Mouse (Mus musculus): ENCODE data around the gene Dlk1. TPM values are rescaled to one million over a fixed set of nuclear protein-coding genes. Genes with fewer than 3 reads are reported as not detected.
"Not testable (repeated sequence)": the region's sequence is repeated elsewhere in the genome, so short reads cannot be mapped to it uniquely, and the experiment has no call there.

Dlk1 gene
- polyA plus RNA-seq, 1 experiment: 1.5 TPM

DNA sequence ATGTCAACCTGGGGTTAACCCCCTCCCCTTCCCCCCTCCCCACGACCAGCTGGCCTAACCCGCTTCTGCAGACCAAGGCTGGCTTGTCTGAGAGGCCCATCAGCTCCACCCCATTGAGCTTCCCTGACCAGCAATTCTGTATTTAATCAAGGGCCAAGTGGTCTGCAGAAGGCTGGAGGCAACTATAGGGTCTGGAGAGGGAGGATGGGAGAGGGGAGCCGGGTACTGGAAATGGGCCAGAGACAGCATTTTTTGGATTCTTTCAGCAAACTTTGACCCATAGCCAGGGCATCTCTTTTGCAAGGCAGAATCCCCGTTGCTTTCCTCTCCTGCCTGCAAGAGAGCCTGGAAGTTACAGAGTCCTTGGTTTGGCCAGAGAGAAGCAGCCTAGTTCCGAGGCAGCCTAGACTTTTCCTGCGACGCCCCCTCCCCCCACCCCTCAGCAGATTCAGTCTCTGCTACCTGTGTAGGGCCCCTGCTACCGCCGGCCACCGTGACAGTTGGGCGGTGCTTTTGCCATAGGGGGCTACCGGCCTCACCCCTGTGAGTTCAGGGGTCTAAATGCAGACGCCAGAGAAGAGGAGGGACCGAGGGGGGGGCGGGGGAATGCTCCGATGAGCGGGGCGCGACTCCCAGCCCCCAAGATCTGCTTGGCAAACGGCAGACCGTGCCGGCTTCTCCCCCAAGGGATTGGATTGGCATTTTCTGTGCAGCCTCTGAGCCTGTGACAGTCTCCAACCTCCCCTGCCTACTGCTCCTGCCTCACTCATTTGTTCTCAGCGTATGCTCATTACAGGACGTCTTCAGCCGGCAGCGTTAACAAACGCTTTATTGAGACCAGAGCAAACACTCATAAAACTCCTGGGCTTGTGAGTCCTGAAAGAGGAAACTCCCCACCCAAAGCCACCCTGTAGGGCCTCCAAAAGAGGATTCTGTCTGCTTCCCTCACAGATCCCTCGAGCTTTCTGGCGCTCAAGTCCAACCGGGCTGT, 2.9 kb upstream of the Dlk1 start:
- no peak overlapping the region for H3K27ac ChIP-seq (replicated peaks; ENCODE audit: low read depth, low read length)
- H3K4me1 ChIP-seq (ENCODE audit: control insufficient read depth, insufficient read depth, insufficient read length, low read length): no peaks in the 10 kb centered on the region
- no peak overlapping the region for H3K4me3 ChIP-seq (ENCODE audit: insufficient read depth, low read depth, low read length)

DNA sequence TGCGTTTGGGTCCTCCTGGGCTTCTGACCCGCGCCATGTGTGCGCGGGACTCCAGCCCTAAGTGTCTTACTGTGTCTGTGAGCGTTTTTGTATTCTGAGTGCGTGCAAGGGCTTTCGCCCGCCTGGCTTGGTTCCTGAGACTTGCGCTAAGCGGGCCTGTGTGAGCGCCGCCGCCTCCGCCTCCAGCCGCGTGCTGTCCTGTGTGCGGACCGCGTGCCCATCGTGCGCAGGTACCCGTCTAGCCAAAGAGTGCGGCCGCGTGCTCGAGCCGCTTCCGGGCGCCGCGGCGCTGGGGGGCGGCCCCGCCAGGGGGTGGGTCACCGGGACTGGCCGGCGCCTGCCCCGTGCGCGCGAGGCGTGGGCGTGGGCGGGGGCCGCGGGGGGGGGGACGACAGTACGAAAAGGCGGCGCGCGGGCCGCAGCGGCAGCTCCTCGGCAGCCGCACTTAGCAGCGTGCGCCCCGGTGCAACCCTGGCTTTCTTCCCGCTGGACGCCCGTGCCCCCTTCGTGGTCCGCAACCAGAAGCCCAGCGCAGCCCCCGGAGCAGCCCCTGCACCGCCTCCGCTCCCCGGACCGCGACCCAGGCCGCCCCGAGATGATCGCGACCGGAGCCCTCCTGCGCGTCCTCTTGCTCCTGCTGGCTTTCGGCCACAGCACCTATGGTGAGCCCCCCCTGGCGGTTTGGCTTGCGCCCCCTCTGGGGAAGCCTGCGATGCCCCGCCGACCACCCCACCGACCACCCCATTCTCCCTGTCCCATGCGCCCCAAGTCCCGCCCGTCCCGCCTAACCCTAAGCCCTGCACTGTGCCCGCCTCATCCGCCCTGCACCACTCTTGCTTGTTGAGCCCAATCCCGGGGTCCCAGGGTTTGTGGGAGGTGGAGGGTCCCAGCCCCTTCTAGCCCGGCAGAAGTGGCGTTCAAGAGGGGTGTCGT, 708 bp downstream of the Dlk1 start:
- Histone ChIP-seq H3K27ac (replicated peaks; ENCODE audit: low read depth, low read length) (no peak overlapping the region), H3K4me1 (ENCODE audit: control insufficient read depth, insufficient read depth, insufficient read length, low read length) (no peaks in the 10 kb centered on the region), H3K4me3 (ENCODE audit: insufficient read depth, low read depth, low read length) (no peak overlapping the region)

DNA sequence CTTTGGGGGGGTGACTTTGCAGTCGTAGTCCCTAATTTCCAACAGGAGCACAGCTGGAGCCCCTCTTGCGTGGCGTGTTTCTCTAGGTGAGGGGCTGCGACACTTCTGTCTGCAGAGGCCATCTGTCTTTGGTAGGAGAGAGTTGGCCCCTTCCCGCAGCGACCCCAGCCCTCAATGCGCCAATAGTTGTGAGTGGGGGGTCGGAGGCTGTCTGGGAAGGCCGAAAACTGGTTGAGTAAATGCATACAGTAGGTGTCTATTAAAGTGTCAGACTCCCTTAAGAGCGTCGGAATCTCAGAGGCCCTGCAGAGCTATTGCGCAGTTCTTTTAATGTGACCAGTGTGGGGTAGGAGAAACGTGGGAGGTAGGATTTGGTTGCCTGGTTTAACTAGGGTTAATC, 1.5 kb downstream of the Dlk1 start:
- Histone ChIP-seq H3K4me3 (ENCODE audit: insufficient read depth, low read depth, low read length) (no peak overlapping the region), H3K27ac (replicated peaks; ENCODE audit: low read depth, low read length) (no peak overlapping the region), H3K4me1 (ENCODE audit: control insufficient read depth, insufficient read depth, insufficient read length, low read length) (no peaks in the 10 kb centered on the region)

- no peak overlapping the region for H3K27ac ChIP-seq (replicated peaks; ENCODE audit: low read depth, low read length)
- no peaks in the 10 kb centered on the region for H3K4me1 ChIP-seq (ENCODE audit: control insufficient read depth, insufficient read depth, insufficient read length, low read length)
- H3K4me3 ChIP-seq (ENCODE audit: insufficient read depth, low read depth, low read length): no peak overlapping the region
Observed at GRCm38 (mm10) chr12:109456531-109457202, 4.0 kb downstream of the Dlk1 start.

DNA sequence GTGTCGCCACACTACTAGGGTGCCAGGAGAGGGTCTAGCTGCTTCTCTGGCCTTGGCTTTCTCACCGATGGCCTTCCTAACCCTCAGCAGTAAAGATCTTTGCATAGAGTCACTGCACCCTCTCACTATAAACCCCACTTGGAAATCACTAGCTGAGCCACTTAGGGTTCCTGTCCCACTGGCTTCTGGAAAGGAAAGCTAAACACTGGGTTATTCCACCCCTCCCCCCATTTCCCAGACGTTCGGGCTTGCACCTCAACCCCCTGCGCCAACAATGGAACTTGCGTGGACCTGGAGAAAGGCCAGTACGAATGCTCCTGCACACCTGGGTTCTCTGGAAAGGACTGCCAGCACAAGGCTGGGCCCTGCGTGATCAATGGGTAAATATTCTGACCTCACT, 5.2 kb downstream of the Dlk1 start:
- Histone ChIP-seq H3K27ac (replicated peaks; ENCODE audit: low read depth, low read length) (no peak overlapping the region), H3K4me1 (ENCODE audit: control insufficient read depth, insufficient read depth, insufficient read length, low read length) (no peaks in the 10 kb centered on the region), H3K4me3 (ENCODE audit: insufficient read depth, low read depth, low read length) (no peak overlapping the region)

GRCm38 (mm10) chr12:109458896-109459295, 6.3 kb downstream of the Dlk1 start:
- H3K4me1 ChIP-seq (ENCODE audit: control insufficient read depth, insufficient read depth, insufficient read length, low read length): no peaks in the 10 kb centered on the region
- no peak overlapping the region for H3K4me3 ChIP-seq (ENCODE audit: insufficient read depth, low read depth, low read length)
- no peak overlapping the region for H3K27ac ChIP-seq (replicated peaks; ENCODE audit: low read depth, low read length)

DNA sequence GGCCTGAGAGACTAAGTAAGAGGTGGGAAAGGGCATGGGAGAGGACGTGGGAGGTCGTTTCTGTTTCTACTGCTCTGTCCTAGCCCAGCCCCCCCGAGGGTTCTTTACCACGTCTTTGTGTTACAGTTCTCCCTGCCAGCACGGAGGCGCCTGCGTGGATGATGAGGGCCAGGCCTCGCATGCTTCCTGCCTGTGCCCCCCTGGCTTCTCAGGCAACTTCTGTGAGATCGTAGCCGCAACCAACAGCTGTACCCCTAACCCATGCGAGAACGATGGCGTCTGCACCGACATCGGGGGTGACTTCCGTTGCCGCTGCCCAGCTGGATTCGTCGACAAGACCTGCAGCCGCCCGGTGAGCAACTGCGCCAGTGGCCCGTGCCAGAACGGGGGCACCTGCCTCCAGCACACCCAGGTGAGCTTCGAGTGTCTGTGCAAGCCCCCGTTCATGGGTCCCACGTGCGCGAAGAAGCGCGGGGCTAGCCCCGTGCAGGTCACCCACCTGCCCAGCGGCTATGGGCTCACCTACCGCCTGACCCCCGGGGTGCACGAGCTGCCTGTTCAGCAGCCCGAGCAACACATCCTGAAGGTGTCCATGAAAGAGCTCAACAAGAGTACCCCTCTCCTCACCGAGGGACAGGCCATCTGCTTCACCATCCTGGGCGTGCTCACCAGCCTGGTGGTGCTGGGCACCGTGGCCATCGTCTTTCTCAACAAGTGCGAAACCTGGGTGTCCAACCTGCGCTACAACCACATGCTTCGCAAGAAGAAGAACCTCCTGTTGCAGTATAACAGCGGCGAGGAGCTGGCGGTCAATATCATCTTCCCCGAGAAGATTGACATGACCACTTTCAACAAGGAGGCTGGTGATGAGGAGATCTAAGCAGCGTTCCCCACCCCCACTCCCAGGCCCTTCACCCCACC, 7.1 kb downstream of the Dlk1 start:
- no peak overlapping the region for H3K27ac ChIP-seq (replicated peaks; ENCODE audit: low read depth, low read length)
- no peaks in the 10 kb centered on the region for H3K4me1 ChIP-seq (ENCODE audit: control insufficient read depth, insufficient read depth, insufficient read length, low read length)
- H3K4me3 ChIP-seq (ENCODE audit: insufficient read depth, low read depth, low read length): no peak overlapping the region

DNA sequence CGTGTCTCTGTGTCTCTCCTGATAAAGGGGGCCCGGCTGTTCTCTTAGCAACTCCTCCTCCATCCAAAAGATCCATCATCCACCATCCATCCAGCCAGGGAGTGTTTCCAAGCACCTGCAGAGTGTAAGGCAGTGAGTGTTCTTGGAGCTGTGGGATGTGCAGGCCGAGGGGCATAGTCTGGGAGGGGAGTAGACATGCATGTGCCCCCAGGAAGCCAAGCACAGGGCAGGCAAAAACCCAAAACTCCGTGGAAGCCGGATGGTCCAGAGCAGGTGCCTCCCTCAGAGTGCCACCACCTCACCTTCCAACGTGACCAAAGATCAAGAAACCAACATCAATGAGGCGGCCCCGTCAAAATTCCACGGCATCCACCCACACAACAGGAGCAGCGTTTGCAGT, 10.0 kb downstream of the Dlk1 start:
- Histone ChIP-seq H3K4me1 (ENCODE audit: control insufficient read depth, insufficient read depth, insufficient read length, low read length) (no peaks in the 10 kb centered on the region), H3K4me3 (ENCODE audit: insufficient read depth, low read depth, low read length) (no peak overlapping the region), H3K27ac (replicated peaks; ENCODE audit: low read depth, low read length) (no peak overlapping the region)

DNA sequence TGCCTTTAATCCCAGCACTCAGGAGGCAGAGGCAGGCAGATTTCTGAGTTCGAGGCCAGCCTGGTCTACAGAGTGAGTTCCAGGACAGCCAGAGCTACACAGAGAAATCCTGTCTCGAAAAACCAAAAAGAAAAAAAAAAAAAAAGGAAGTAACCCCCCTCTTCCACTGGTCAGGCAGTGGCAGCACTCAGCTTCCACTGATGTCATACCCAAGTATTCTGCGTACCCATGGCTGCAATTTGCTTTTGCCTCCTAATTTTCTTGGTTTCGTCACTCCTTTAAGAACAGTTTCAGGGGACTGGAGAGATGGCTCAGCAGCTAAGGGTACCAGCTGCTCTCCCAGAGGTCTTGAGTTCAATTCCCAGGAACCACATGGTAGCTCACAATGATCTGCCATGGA, 14.8 kb downstream of the Dlk1 start:
- H3K27ac ChIP-seq (replicated peaks; ENCODE audit: low read depth, low read length); H3K4me3 ChIP-seq (ENCODE audit: insufficient read depth, low read depth, low read length); H3K4me1 ChIP-seq (ENCODE audit: control insufficient read depth, insufficient read depth, insufficient read length, low read length): not testable (repeated sequence)

GRCm38 (mm10) chr12:109469793-109470192, 17.2 kb downstream of the Dlk1 start:
- H3K4me1 ChIP-seq (ENCODE audit: control insufficient read depth, insufficient read depth, insufficient read length, low read length): no peaks in the 10 kb centered on the region
- H3K27ac ChIP-seq (replicated peaks; ENCODE audit: low read depth, low read length): no peak overlapping the region

GRCm38 (mm10) chr12:109472627-109473026, 20.0 kb downstream of the Dlk1 start:
- Histone ChIP-seq H3K4me3 (ENCODE audit: insufficient read depth, low read depth, low read length) (no peak overlapping the region), H3K4me1 (ENCODE audit: control insufficient read depth, insufficient read depth, insufficient read length, low read length) (no peaks in the 10 kb centered on the region), H3K27ac (replicated peaks; ENCODE audit: low read depth, low read length) (no peak overlapping the region)

More at GRCm38 (mm10) chr12:109469793-109470192, 17.2 kb downstream of the Dlk1 start:
- no peak overlapping the region for H3K4me3 ChIP-seq (ENCODE audit: insufficient read depth, low read depth, low read length)

GRCm38 (mm10) chr12:109473575-109473976, 21.0 kb downstream of the Dlk1 start:
- no peak overlapping the region for H3K4me3 ChIP-seq (ENCODE audit: insufficient read depth, low read depth, low read length)
- no peak overlapping the region for H3K27ac ChIP-seq (replicated peaks; ENCODE audit: low read depth, low read length)

GRCm38 (mm10) chr12:109474187-109474606, 21.6 kb downstream of the Dlk1 start:
- no peak overlapping the region for H3K27ac ChIP-seq (replicated peaks; ENCODE audit: low read depth, low read length)
- no peaks in the 10 kb centered on the region for H3K4me1 ChIP-seq (ENCODE audit: control insufficient read depth, insufficient read depth, insufficient read length, low read length)
- H3K4me3 ChIP-seq (ENCODE audit: insufficient read depth, low read depth, low read length): no peak overlapping the region

More at GRCm38 (mm10) chr12:109473575-109473976, 21.0 kb downstream of the Dlk1 start:
- H3K4me1 ChIP-seq (ENCODE audit: control insufficient read depth, insufficient read depth, insufficient read length, low read length): no peaks in the 10 kb centered on the region

GRCm38 (mm10) chr12:109475501-109475900, 22.9 kb downstream of the Dlk1 start:
- no peak overlapping the region for H3K4me3 ChIP-seq (ENCODE audit: insufficient read depth, low read depth, low read length)

More at GRCm38 (mm10) chr12:109475501-109475900, 22.9 kb downstream of the Dlk1 start:
- H3K4me1 ChIP-seq (ENCODE audit: control insufficient read depth, insufficient read depth, insufficient read length, low read length): no peaks in the 10 kb centered on the region
- H3K27ac ChIP-seq (replicated peaks; ENCODE audit: low read depth, low read length): no peak overlapping the region

All from brown adipose tissue, adult 24 weeks (tissue).